Mouse (Mus musculus): Measurements from ENCODE around the gene Arhgap11a. TPM values are rescaled to one million over a fixed set of nuclear protein-coding genes. Genes with fewer than 3 reads are reported as not detected.

The Arhgap11a gene
- polyA plus RNA-seq, 1 experiment from 2014 or later: 38.5 TPM

DNA sequence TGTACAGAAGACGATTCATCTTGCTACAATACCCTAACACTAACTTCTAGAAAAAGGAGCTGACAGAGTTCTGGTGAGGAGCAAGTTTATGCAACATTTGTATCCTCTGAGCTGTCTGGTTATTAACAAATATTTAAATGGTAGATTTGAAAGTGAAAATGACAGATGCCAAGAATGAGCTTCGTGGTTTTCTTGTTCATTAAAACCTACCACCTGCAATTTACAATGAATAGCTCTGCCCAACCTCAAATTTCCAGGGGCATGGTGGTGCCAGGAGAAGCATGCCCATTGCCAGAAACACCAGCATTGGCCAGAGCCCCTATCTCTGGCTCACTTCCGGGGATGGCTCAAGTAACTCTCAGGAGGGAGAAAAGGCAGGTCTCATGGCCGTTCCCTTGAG is 66.9 kb downstream of the Arhgap11a start:
- Histone ChIP-seq H3K9me3 (replicated peaks) (no peaks in the 10 kb centered on the region), H3K4me2 (no peak overlapping the region), H3K4me3 (no peak overlapping the region), H3K36me3 (no peaks in the 10 kb centered on the region), H3K9ac (no peak overlapping the region), H3K27ac (ENCODE audit: poor library complexity, severe bottlenecking) (no peak overlapping the region), H3K4me1 (replicated peaks) (no peaks in the 10 kb centered on the region), H3K27me3 (replicated peaks) (0 out of 2 replicates have a peak, but pooled peaks cover 3% of the 10 kb centered on the region)
- no peak for ATAC-seq (ENCODE audit: insufficient number of reproducible peaks, low FRiP score)
- WGBS: 71% methylated on average over 4 of the region's 4 CpGs

Other genes starting within 250 kb of the Arhgap11a start
- 0.09 TPM in 1 of 2 replicates, not detected in the other for gene Grem1, start 90.0 kb downstream of the Arhgap11a start, polyA plus RNA-seq (2016; fragmentation: Nextera tagmentation; extraction: Ambion mirVana)
- 0.36 and 1.1 TPM in 2 replicates for gene Scg5, start 19.5 kb downstream of the Arhgap11a start, polyA plus RNA-seq (2016; fragmentation: Nextera tagmentation; extraction: Ambion mirVana)
- gene Gjd2, start 165.0 kb upstream of the Arhgap11a start, polyA plus RNA-seq (2016; fragmentation: Nextera tagmentation; extraction: Ambion mirVana): 0.10 TPM in 1 of 2 replicates, not detected in the other
- gene Actc1, start 204.9 kb upstream of the Arhgap11a start, polyA plus RNA-seq (2016; fragmentation: Nextera tagmentation; extraction: Ambion mirVana): 11,986 and 12,061 TPM in 2 replicates